Mouse (Mus musculus) MEL (cell line): ENCODE measurements at regions not wholly inside any gene's neighbourhood (a gene's known extent, or its start where the extent isn't known, plus 50 kb on each side); places are given as distances from the start of the nearest gene placed in this dataset.

Experiments
- CTCF ChIP-seq, 3 experiments: IDR thresholded peaks in 2 of 3; conservative IDR thresholded peaks in 1 of 3; 2 replicates each; pipeline ENCODE4 v1.5.1; 2011 to 2012; ENCODE audit warnings: low read length in 3 of 3, low read depth in 2 of 3, mild to moderate bottlenecking in 2 of 3, improper control_type of control experiment in 1 of 3, inconsistent platforms in 1 of 3, mixed read lengths in 1 of 3, moderate library complexity in 1 of 3; ENCODE audit not compliant: control insufficient read depth in 1 of 3, insufficient read depth in 1 of 3, poor library complexity in 1 of 3, severe bottlenecking in 1 of 3
- EP300 ChIP-seq, 2 experiments: IDR thresholded peaks; 2 replicates each; pipeline ENCODE4 v1.6.1; 2011; ENCODE audit warnings: improper control_type of control experiment in 2 of 2, low read length in 2 of 2, low read depth in 1 of 2, mild to moderate bottlenecking in 1 of 2
- TCF12 ChIP-seq: IDR thresholded peaks from 2 replicates; pipeline ENCODE4 v1.6.1; 2014; ENCODE audit warnings: low read depth, mild to moderate bottlenecking, inconsistent platforms, low read length, improper control_type of control experiment, moderate library complexity

DNA sequence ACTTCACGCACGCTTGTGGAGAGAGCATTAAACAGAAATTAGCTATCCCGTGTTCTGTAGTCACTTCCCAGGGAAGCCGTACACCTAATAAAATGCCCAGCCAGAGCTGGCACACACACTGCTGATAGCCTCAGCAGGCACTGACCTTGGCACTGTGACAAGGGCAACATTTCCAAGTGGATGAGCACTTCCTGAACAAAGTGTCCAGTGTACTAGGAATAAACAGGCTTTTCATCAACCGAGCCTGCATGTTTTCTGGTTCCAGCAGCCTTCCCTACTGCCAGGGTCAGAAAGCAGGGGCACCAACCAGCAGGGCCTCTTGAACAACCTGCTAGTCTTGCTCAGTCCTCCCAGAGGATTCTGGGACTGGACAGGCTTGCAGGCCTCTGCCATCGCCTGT is 74.3 kb upstream of the Armc2 start:
- TF ChIP-seq TCF12, result no peak
- no peak for TF ChIP-seq EP300 (IDR thresholded peaks at IDR 0.05; ENCODE audit: low read depth in 1 of 2, low read length in 2 of 2)
- TF ChIP-seq CTCF (IDR thresholded peaks at IDR 0.05 in 2 of 3, conservative IDR thresholded peaks at IDR 0.05 in 1 of 3; ENCODE audit: control insufficient read depth in 1 of 3, insufficient read depth in 1 of 3, low read depth in 2 of 3, low read length in 3 of 3, poor library complexity in 1 of 3, severe bottlenecking in 1 of 3), result no peak
